Mouse (Mus musculus) liver, embryonic 16.5 days (tissue): ENCODE measurements around the gene Nlrp6. TPM values are rescaled to one million over a fixed set of nuclear protein-coding genes. Genes with fewer than 3 reads are reported as not detected.
A peak's percentile ranks its signal among the peaks of the same experiment; 100 is the strongest.

Source experiments
- ATAC-seq: fragments of 200-750 bp; cut with Nextera tagmentation; 2 replicates; pipeline ENCODE4 v1.8.0; 2017; ENCODE audit warnings: low read depth, mild to moderate bottlenecking, moderate number of reproducible peaks, moderate library complexity
- H3K27ac ChIP-seq: fragments of 300-500 bp; sonication (generic); 2 replicates; pipeline ENCODE4 v1.5.1; 2014; ENCODE audit warnings: mild to moderate bottlenecking, low read length
- H3K27me3 ChIP-seq: fragments of 300-500 bp; sonication (generic); 2 replicates; pipeline ENCODE4 v1.6.1; 2014; ENCODE audit warnings: low read depth, low read length, mixed read lengths; ENCODE audit not compliant: control insufficient read depth, insufficient read depth
- H3K36me3 ChIP-seq: fragments of 300-500 bp; sonication (generic); 2 replicates; pipeline ENCODE4 v1.6.1; 2014; ENCODE audit warnings: mild to moderate bottlenecking; ENCODE audit not compliant: control insufficient read depth, insufficient read depth
- H3K4me1 ChIP-seq: fragments of 300-500 bp; sonication (generic); 2 replicates; pipeline ENCODE4 v1.6.1; 2014; ENCODE audit warnings: low read depth, low read length, mixed read lengths; ENCODE audit not compliant: control insufficient read depth
- H3K4me2 ChIP-seq: fragments of 300-500 bp; sonication (generic); 2 replicates; pipeline ENCODE4 v1.6.1; 2014; ENCODE audit warnings: low read depth, low read length, mixed read lengths
- H3K4me3 ChIP-seq: fragments of 300-500 bp; sonication (generic); 2 replicates; pipeline ENCODE4 v1.5.1; 2014; ENCODE audit warnings: low read depth, mild to moderate bottlenecking, low read length
- H3K9ac ChIP-seq: fragments of 300-500 bp; sonication (generic); 2 replicates; pipeline ENCODE4 v1.6.1; 2014; ENCODE audit warnings: low read depth, low read length
- H3K9me3 ChIP-seq: fragments of 300-500 bp; sonication (generic); replicated peaks from 2 replicates; pipeline ENCODE4 v1.6.1; 2016; ENCODE audit warnings: low read length; ENCODE audit not compliant: control insufficient read depth
- WGBS: fragments of 180-500 bp; shearing (Covaris S2); extraction: QIAGEN DNeasy Blood & Tissue Kit; methylation state at CpG from one replicate; pipeline ENCODE4 v1.1.7; 2014; ENCODE audit not compliant: insufficient replicate concordance; 5-methylcytosine and 5-hydroxymethylcytosine counted together
- polyA plus RNA-seq: library from polyadenylated mRNA; unstranded; fragments of >200 nt; fragmentation: Nextera tagmentation; extraction: Ambion mirVana; gene quantifications from 2 replicates; pipeline ENCODE4 v1.2.1, GENCODE M21; 2015

The Nlrp6 gene
- polyA plus RNA-seq = 7.8 and 10.8 TPM in 2 replicates

- Histone ChIP-seq H3K9ac (no peak within 1 kb of the TSS), H3K4me3 (no peak within 1 kb of the TSS), H3K27me3 (peaks cover 43% of the 10 kb centered on the region), H3K4me2 (no peak within 1 kb of the TSS), H3K27ac (no peak within 1 kb of the TSS), H3K4me1 (peaks cover 8% of the 10 kb centered on the region), H3K9me3 (no peaks in the 10 kb centered on the region), H3K36me3 (no peaks in the 10 kb centered on the region)
- WGBS = 39% methylated on average over 8 of the region's 8 CpGs
- ATAC-seq = no peak
These were observed at the start of gene Nlrp6 for GRCm38 (mm10) chr7:140920418-140921029. Nlrp6 (plus strand) TSS chr7:140920902.

GRCm38 (mm10) chr7:140874224-140874623 is 46.5 kb upstream of the Nlrp6 start:
- Histone ChIP-seq H3K27me3 (no peaks in the 10 kb centered on the region), H3K36me3 (peaks cover 14% of the 10 kb centered on the region), H3K4me2 (no peak overlapping the region), H3K4me3 (no peak overlapping the region), H3K9me3 (no peaks in the 10 kb centered on the region), H3K4me1 (peaks cover 7% of the 10 kb centered on the region), H3K27ac (no peak overlapping the region), H3K9ac (no peak overlapping the region)
- no peak for ATAC-seq
- 22% methylated on average over 4 of the region's 4 CpGs for WGBS

- no peaks in the 10 kb centered on the region for H3K9me3 ChIP-seq
- H3K4me2 ChIP-seq = no peak overlapping the region
- no peak overlapping the region for H3K4me3 ChIP-seq
- H3K9ac ChIP-seq = no peak overlapping the region
- no peak overlapping the region for H3K27ac ChIP-seq
- ATAC-seq = no peak
- 44% methylated on average over 6 of the region's 6 CpGs for WGBS
- peaks cover 14% of the 10 kb centered on the region for H3K36me3 ChIP-seq
- no peaks in the 10 kb centered on the region for H3K27me3 ChIP-seq
- peaks cover 26% of the 10 kb centered on the region for H3K4me1 ChIP-seq
These were observed 43.3 kb upstream of the Nlrp6 start for GRCm38 (mm10) chr7:140877364-140877763.

- Histone ChIP-seq H3K4me1 (peaks cover 32% of the 10 kb centered on the region), H3K9ac (peak overlapping the region; percentile 28; the same call in 1 of the 2 replicates), H3K4me2 (peak overlapping the region; percentile 87), H3K4me3 (peak overlapping the region; percentile 21; the same call in 1 of the 2 replicates), H3K27me3 (no peaks in the 10 kb centered on the region), H3K9me3 (no peaks in the 10 kb centered on the region), H3K36me3 (peaks cover 14% of the 10 kb centered on the region), H3K27ac (peak overlapping the region; percentile 53; the same call in 1 of the 2 replicates)
- 18% methylated on average over 7 of the region's 7 CpGs for WGBS
- no peak for ATAC-seq
These were observed 41.3 kb upstream of the Nlrp6 start for GRCm38 (mm10) chr7:140879355-140879754.

- Histone ChIP-seq H3K36me3 (peaks cover 12% of the 10 kb centered on the region), H3K4me2 (peak overlapping the region; percentile 87), H3K9ac (peak overlapping the region; percentile 26; the same call in 1 of the 2 replicates), H3K27ac (peak overlapping the region; percentile 83), H3K4me1 (peaks cover 32% of the 10 kb centered on the region), H3K4me3 (peak overlapping the region; percentile 94), H3K27me3 (no peaks in the 10 kb centered on the region), H3K9me3 (no peaks in the 10 kb centered on the region)
- 35% methylated on average over 3 of the region's 3 CpGs for WGBS
- no peak for ATAC-seq
These were observed 40.3 kb upstream of the Nlrp6 start for GRCm38 (mm10) chr7:140880419-140880818.

GRCm38 (mm10) chr7:140880865-140881515 is 39.7 kb upstream of the Nlrp6 start:
- no peak for ATAC-seq
- H3K27me3 ChIP-seq = no peaks in the 10 kb centered on the region
- peaks cover 10% of the 10 kb centered on the region for H3K36me3 ChIP-seq
- H3K4me1 ChIP-seq = peaks cover 32% of the 10 kb centered on the region
- 3% methylated on average over 8 of the region's 8 CpGs for WGBS
- peak overlapping the region; percentile 94 for H3K4me3 ChIP-seq
- H3K9ac ChIP-seq = peak overlapping the region; percentile 84
- H3K4me2 ChIP-seq = peak overlapping the region; percentile 87
- H3K9me3 ChIP-seq = no peaks in the 10 kb centered on the region
- peak overlapping the region; percentile 83 for H3K27ac ChIP-seq

GRCm38 (mm10) chr7:140881696-140882468 is 38.8 kb upstream of the Nlrp6 start, which contains the start of the genes Psmd13 and Sirt3:
Psmd13 (plus strand) TSS chr7:140881968.
Sirt3 (minus strand) TSS chr7:140882309.
- Histone ChIP-seq H3K4me1 (peaks cover 32% of the 10 kb centered on the region), H3K9me3 (no peaks in the 10 kb centered on the region), H3K4me3 (peak within 1 kb of the TSS; percentile 94), H3K27ac (peak within 1 kb of the TSS; percentile 83), H3K9ac (peak within 1 kb of the TSS; percentile 84), H3K4me2 (peak within 1 kb of the TSS; percentile 87), H3K27me3 (no peaks in the 10 kb centered on the region), H3K36me3 (peaks cover 12% of the 10 kb centered on the region; the same call in 1 of the 2 replicates)
- under 1% methylated on average over 59 of the region's 59 CpGs for WGBS
- peak; percentile 93 for ATAC-seq

- WGBS = under 1% methylated on average over 12 of the region's 12 CpGs
These were observed 38.3 kb upstream of the Nlrp6 start for GRCm38 (mm10) chr7:140882469-140882803.

More at GRCm38 (mm10) chr7:140882469-140882803, 38.3 kb upstream of the Nlrp6 start:
- Histone ChIP-seq H3K4me3 (peak overlapping the region; percentile 94), H3K27ac (peak overlapping the region; percentile 78), H3K4me1 (peaks cover 32% of the 10 kb centered on the region), H3K36me3 (peaks cover 15% of the 10 kb centered on the region), H3K9ac (peak overlapping the region; percentile 84), H3K27me3 (no peaks in the 10 kb centered on the region), H3K9me3 (no peaks in the 10 kb centered on the region), H3K4me2 (peak overlapping the region; percentile 57)
- no peak; the same call in 1 of the 2 replicates for ATAC-seq
